Mouse (Mus musculus) gastrocnemius, adult 18-20 months (tissue): ENCODE measurements around the gene Rsph9. TPM values are rescaled to one million over a fixed set of nuclear protein-coding genes. Genes with fewer than 3 reads are reported as not detected.

Experiments
- DNase-seq: peaks from one replicate; pipeline ENCODE4 v3.0.0; 2021; ENCODE audit warnings: low spot score
- total RNA-seq, 2 experiments: library from RNA; stranded (reverse); gene quantifications; 2 replicates each; pipeline ENCODE4 v1.2.3; 2021

The Rsph9 gene
- total RNA-seq, 2 experiments from 2014 or later = 0.47 to 0.57 TPM

DNA sequence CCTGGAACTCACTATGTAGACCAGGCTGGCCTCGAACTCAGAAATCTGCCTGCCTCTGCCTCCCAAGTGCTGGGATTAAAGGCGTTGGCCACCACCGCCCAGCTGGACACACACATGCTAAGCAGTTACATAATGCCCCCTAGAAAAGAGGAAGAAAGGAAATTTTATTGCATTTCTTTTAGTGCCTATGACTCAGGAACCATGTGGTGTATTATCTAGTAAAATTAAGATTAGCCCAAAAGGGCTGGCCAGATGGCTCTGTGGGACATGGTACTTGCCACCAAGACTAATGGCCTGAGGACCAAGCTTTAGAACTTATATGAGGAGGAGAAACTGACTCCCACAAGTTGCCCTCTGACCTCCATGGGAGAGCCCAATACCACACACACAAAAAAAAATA is 4.1 kb downstream of the Rsph9 start:
- DNase-seq = no peak

DNA sequence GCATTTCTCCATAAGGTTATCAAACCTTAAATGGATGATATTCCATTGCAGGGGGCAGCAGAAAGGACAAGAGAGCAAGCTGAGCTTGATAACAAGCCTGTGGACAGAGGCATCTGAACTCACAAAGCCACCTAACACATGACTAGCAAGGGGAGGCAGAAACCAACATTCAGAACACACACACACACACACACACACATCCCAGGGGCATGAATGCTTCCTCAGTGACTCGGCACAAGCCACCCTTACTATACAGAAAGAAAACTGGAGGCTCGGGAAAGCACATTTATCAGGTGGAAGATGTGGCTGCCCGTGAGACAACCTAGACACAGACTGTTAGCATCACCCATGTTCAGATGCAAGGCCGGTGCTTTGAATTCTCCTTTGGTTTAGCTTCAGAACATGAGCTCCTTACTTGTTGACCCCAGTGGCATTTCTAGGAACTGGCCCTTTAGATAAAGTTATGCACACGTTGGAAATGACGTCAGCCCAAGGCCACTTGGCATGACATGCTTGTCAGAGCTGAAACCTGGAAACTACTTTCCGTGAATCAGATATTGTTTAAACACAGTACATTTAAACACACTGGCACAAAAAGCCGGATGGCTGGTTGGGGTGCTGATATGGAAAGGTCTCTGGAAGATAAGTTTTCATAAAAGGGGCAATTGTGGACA is 5.3 kb downstream of the Rsph9 start:
- DNase-seq = no peak

DNA sequence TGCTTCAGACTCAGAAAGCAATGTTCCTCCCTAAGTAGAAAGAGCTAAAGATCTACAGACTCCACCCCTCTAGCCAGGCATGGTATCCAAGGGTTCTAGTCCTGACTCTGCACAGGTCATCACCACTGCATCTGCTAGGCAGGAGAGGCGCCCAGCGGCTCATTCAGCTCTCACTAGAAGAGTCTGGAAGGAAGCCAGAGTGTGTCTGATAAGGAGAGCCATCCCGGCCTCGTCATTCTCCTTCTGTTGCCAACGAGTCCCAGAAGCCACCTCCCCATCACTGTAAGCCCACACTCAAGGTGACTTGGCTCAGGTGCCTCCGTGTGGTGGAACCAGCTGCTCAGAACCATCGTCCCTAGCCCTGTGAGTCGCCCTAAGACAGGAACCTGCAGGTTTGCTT is 11.2 kb downstream of the Rsph9 start:
- no peak for DNase-seq

DNA sequence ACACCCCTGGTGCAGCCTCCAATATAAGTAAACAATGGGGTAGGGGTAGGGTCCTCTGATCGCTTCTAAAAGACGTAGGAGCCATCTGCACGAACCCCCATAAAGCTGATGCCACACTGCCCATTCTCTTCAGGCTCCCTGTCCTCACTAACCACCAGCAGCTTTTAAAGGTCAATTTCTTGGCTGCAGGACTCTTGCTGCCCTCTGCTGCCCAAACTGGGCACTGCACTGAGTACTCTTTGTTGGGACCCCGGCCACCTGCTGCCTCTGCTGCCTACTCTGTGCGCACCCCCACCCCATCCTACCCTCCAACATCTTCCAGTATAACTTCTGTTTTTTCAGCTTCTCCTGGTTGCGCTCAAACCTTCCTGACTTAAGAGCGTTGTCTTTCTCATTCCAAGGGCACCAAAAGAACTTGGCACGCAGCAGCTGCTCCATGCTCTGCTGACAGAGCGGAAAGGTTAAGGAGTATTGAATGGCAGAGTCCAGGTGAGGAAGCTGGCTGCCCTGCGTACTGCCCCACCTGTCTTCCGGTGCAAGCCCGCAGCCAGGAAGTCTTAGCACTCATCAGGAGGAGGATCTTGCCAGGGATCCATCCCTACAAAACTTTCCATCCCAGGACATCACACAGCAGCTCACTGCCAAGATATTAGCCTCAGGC is 11.8 kb downstream of the Rsph9 start:
- DNase-seq = peak; percentile 83

DNA sequence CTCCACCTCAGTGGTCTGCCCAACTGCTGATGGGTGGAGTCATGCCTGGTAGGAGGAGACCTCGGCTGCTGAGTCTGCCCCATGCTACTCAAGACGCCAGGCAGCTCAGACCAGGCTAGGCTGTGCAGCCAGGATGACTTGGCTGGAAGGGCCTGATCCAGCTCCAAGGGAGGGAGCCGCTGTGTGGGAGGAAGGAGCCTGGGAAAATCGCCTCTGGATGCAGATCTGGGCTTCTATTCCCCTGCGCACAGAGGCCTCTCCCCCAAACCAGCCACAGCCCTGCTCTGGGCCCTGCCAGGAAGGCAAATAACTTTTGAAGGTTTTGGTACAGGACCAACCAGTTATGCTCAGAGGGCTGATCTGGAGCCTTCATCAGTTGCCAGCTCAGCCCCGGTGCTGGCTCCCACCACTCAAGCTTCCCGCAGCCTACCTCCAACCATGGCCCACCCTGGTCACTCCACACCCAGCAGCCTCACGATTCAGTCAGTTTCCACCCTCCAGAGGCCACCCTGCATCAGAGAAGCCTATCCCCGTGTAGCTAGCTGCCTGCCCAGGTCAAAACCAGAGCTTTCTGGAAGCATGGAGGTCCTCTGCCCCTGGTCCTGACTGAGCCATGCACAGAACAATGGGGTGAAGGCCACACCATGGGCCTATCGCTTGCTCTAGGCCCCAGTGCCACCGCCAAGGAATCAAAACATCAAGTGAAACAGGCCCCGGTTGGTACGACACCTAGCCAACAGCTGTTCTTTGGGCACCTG is 14.1 kb downstream of the Rsph9 start:
- peak; percentile 72 for DNase-seq

DNA sequence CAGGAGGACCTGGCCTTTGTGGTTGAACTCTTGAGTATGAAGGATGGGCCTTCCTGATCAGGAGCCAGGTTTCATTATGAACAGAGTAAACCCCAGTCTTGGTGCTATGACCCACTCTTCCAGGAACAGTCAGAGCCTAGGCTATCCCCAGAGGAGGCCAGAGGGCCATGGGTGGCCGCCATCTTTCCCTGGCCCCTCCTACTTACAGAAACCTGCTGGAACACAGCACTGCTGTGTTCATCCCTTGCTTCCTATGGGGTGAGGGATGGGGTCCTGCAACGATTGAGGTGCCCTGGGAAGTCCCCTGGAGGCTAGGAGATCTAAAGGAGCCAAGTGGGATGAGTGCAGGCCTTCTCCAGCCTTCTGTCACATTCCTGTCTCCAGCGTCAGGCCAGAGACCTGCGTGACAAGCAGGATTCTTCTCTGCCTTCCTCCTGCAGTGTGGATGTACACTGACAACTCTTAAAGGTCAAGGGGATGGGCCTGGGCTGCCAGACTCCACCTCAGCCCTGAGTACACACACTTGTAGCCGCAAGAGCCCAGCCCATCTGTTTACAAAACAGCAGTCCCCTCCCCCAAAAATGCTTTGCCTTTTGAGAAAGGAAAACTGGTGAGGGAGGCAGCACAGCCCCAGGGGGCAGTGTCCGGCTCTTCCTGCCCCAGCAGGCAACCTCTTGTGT is 16.1 kb downstream of the Rsph9 start:
- DNase-seq = no peak

DNA sequence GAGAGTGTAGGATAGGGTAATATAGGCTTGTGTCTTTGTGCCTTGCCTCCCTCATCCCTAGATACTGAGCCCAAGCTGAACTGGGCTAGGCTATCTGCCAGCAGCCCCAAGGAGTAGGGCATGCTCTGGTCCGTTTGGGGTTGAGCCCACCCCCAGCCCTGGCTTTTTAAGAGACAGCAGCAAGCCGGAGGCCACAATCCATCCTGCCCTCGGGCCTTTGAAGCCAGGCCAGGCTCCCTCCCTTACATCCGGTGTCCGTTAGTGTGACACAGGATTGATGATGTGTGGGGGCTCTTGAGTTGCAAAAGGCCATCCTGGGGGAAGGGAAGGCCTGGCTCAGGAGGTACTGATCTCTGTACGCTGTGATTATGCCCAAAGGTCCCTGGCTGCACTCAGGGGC is 17.4 kb downstream of the Rsph9 start:
- no peak for DNase-seq

DNA sequence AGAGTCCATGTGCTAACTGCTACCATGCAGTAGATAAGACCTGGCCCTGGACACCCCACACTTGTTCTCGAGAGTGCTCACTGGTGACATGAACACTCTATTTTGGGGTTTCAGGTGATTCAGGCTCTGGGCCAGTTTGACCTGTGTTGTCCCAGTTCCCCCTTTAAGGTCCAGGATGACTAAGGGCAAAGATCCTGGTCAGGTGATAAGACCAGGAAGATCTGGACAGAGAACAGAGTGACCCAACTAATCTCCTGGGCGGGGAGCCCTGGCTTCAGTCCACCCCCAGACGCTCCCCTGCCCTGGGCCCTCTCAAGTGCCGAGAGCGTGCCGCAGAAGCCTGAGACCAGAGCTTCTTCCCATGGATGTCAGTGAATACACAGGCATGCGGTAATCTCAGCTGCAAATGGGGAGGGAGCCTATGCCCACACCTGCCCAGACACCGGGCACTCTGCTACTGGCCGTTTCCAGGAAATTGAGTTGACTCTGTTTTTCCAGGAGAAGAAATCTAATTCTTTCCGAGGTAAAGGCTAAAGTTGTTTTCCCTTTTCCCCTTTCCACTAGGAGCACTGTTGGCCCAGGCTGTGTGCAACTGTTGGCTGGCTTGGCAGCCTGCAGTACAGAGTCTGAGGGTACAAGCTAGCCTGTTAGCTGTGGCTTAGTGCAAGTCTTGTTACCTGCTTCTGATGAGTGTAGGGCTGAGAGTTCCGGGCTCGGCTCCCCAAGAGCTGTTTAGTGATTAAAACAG is 19.9 kb downstream of the Rsph9 start:
- peak; percentile 68 for DNase-seq

DNA sequence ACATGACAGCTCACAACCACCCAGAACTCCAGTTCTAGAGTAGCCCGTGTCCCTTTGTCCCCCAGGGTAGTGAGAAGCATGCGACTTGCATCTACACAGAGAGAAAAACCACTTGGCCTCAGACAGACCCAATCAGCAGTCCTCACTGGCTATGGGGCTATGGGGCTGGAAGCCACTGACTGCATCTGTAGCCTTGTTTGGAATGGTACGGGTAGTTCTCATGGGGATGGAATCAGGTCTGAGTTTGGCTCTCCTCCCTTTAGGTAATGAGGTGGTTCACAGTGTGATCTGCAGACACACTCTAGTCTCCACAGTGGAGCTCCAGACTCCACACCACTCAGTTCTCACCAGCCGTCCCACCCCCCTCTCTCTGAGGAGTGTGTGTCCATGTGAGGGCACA is 20.7 kb downstream of the Rsph9 start:
- no peak for DNase-seq

DNA sequence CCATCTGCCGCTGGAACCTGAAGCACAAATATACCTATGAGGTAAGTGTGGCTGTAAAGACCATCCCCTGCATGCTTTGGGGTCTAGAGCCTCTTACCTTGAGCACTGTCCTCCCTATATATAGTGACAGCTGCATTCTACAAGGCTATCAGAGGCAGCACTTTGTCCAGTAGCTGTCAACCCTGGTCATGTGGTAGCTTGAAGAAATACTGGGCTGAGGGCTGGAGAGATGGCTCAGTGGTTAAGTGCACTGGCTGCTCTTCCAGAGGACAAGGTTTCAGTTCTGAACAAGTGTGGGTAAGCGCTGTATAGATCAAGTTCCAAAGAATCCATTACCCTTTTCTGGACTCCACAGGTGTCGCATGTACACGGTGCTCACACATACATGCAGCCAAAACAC is 21.2 kb downstream of the Rsph9 start:
- no peak for DNase-seq

DNA sequence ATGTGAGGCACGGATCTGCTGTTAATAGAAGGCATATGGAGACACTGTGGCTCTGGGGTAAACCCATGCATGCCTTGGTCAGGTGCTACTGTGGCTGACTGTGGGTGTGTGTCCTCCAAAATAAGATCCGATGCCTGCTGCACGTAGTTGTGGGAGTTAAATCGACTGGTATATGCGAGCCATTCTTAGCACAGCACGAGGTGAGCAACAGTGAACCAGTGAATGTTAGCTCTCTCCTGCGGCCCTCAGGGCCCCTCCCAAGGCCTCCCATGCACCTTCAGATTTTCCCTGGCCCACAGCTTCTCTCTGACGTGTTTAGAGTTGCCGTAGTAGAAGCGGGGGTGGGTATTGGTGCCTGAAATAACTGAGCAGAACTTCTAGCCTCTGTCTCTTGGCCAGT is 24.4 kb downstream of the Rsph9 start:
- DNase-seq = no peak

DNA sequence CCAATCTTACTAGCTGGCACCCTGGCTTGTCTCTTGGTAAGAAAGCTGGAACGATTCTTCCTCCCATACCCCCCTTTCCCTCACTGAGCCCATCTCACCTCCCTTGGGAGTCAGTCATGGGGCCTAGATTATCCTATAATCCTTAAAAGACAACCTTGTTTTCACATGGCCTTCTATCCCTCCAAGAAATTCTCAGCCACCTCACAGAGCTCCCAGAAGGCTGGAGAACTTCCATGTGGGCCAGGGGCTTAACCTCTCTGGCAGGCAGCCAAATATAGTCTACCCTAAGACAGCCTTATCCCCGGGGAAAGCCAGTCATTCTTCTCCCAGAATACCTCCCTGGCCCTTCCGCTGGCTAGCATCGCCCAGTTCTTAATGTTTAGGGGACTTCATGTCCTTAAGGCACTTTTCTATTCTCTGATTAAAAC is 25.6 kb downstream of the Rsph9 start:
- DNase-seq = no peak

DNA sequence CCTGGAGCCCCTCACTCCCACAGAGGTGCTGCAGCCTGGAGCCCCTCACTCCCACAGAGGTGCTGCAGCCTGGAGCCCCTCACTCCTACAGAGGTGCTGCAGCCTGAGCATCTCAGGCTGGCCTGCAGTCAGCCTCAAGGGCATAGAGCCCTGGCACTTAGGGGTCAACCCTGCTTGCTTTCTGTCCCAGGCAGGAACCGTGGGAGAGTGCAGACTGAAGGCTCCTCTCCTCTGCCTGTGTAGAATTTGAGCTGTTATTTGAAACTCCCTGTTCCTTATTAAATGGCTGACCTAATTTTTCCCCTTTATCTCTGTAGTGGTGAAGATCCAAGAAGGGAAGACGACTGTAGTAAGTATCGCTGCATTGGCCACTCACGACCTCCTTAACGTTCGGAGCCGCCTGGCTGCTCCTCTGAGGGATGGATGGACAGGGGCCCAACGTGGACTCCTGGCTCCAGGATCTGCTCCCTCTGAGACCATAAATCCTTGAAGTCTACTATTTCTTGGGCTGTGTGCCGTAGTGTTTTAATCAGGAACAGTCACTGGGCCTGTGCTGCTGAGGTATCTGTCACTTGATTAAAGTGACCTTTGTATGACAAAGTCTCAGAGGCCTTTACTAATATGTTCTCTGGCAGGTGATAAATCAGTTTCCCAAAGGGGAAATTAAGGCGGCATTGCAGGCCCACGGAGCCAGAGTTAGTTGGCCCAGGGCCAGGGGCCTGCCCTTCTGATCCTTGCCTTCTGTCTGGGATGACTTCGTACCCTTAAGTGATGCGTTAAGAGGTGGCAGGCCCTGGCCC is 26.2 kb downstream of the Rsph9 start:
- DNase-seq = peak; percentile 53

DNA sequence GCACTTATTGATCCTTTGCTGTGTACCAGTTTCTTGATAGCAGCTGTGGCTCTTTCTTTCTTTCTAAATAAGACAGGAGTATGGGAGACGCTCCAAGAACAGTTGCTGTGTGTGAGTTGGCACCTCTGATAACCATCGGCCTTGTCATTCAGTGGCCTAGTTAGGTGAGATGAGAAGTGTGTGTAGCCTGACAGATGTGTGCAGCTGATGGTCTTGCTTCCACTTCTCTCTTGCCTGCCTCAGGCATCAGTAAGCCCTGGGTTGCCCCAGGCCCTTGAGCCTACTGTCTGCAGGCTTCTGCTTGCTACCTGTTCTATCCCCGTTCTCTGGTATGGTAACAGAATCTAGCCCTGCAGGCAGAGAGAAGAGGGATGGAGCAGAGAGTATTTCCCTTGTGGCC is 27.1 kb downstream of the Rsph9 start:
- no peak for DNase-seq

DNA sequence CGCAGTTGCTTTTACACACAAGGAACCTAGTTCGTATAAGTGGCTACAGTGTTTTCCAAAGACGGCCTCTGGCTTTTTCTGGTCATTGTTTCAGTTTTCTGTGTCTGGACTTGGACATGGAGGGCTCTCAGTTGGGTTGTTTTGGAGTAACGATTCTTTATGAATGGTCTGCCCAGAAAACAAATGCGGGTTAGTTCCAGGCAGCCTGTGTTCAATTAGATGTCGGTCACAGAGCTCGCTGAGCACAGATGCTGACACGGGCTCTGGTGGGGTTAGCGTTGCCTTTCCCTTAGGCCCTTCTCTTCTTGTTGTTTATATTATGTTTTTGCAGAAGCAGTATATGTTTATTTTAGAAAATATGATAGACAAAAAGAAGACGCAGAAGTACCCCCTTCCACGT is 27.9 kb downstream of the Rsph9 start:
- no peak for DNase-seq

DNA sequence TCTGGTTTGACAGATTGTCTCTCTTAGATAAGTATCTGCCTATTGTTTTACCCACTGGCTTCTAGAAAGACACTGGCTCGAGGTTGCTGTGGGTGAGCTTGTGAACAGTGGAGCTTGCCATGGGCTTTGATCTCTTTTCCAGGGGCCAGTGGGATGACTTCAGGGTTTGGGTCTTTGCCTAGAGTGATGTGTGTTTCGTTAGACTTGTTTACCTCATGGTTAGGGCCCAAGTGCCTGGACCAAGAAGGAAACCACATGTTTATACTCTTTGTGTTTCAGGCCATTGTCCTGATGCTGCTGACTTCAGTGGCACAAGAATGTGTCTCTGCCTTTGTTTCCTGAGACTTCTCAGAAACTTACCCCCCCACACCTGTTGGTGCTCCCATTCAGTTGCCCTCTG is 28.5 kb downstream of the Rsph9 start:
- DNase-seq = no peak

DNA sequence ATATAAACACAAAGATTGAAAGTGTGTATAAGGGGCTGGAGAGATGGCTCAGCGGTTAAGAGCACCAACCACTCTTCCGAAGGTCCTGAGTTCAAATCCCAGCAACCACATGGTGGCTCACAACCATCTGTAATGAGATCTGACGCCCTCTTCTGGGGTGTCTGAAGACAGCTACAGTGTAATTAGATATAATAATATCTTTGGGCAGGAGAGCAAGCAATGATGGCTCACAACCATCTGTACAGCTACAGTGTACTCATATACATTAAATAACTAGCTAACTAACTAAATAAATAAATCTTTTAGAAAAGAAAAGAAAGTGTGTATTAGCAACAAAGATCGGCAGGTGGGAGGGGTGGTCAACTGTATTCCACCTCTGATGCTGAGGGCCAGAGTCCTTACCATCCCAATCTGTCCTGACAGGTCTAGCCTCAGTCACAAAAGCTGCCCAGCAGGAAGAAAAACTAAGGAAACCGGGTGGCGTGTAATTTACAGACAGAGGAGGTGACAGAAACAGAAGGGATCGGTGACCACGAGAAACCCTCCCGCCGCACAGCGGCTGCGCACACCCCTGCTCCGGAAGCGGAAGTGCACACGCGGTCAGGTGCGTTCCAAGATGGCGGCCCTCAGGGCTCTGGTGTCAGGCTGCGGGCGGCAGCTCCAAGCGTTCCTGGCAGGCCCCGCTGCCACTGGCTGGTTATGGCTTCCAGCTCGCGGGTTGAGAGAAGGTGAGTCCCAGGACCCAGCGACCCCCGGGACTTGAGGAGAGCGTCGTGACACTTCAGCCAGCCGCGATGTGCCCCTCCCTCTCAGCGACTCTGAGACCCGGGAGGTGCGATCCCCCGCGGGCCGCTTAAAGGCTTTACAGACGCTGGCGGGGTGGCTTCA is 33.4 kb downstream of the Rsph9 start, which contains the start of gene Mrps18a:
TSS of gene Mrps18a (plus strand) at position 585 of the 888 bp plus-strand sequence.
- DNase-seq = peak; percentile 86

DNA sequence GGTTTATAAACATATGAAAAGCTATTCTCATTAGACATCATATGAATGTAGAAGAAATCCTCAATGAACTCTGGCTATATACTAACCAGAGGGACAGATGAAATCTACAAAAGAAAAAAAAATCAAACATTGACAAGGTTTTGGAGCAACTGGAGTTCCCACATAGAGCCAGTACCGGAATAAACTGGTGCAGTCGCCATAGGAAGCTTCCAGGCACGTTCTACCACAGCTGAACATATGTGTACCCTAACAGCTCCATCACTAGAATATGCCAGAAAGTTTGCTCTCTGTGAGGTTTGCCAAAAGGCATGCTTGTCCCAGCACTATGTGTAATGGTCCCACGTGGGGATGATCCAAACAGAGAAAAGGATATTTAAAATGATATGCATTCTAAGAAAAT is 35.7 kb downstream of the Rsph9 start:
- no peak for DNase-seq

DNA sequence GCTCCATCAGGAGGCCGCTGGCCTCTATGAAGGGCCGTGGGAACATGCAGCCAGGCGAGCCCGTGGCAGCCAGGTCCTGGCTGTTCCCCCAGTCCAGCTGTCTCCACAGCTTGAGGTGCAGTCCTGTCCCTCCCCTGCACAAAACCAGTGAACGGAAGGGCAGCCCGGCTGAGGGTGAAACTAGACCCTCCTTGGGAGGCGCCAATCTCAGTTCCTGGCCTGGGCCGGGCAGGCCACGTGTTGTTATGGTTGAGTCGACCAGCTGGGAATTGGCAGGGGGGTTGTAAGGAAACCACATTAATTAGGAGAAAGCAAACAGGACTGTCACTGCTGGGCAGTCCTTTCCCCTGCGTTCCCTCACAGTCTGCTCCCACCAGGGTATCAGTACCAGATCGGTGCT is 39.5 kb downstream of the Rsph9 start:
- DNase-seq = peak; percentile 85
